Mouse (Mus musculus): ENCODE measurements around the gene Stk26.

The Stk26 gene

GRCm38 (mm10) chrX:50840847-50841560 is at the start of gene Stk26:
TSS of gene Stk26 (plus strand) at chrX:50841047.
- peak; percentile 69 to 73 for DNase-seq

GRCm38 (mm10) chrX:50793005-50793680 is 47.7 kb upstream of the Stk26 start:
- no peak for DNase-seq

- DNase-seq, result no peak
Measured at GRCm38 (mm10) chrX:50797798-50798197, 43.0 kb upstream of the Stk26 start.

DNA sequence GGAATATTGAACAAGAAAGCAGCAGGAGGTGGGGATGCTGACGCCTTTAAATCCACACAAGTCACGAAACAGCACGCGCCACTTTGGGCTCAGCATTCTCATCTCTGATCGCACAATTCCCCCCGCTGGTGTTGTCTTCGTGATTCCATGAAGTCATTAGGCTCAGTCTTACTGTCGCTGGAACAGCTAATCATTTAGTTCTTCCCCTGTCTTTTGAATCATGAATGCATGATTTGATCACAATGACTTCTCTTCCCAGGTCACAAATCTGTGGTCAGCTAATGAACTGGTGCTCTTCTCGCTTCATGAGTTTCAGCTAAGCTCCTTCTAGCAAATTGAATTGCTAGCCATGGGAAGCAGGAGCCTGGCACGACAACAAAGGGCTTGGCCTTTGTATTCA is 42.3 kb upstream of the Stk26 start:
- DNase-seq, result no peak

GRCm38 (mm10) chrX:50799656-50800188 is 41.1 kb upstream of the Stk26 start:
- no peak for DNase-seq

DNA sequence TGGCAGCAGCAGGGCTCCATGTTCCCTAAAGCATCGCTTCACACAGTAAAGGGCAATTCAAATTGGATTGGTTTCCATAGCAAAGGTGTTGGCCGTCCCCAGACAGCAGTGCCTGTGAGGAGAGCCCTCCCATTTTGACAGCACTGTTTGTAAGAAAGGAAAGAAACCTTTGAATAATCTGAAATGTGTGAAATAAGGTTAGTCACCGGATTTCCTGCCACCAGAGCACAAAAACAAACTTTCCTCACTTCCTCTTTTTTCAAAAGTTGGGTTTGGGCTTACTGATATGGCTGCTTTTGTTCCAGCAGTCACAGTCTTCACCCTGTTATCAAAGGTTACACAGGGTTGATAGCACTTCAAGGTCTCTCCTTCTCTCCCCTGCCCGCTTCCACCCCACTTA is 35.2 kb upstream of the Stk26 start:
- no peak for DNase-seq

DNA sequence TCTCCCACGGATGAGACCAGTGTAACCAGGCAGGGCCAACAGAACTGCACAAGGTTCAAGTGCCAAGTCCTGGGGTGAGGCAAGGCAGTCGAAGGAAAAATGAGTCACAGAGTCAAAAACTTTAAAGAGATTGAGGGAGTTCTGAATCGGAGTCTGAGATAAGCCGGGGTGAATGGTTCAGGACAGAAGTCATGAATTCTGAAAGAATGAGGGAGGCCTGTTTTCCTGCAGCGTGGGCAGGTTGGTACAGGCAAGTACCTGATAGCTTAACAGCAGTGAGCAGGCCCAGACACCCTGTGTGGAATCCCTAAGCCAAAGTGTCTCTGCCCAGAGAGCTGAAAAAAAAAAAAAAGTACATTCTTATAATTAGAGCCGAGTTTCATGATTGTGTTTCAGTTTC is 17.0 kb upstream of the Stk26 start:
- DNase-seq, result no peak

GRCm38 (mm10) chrX:50835592-50835991 is 5.3 kb upstream of the Stk26 start:
- no peak for DNase-seq

DNA sequence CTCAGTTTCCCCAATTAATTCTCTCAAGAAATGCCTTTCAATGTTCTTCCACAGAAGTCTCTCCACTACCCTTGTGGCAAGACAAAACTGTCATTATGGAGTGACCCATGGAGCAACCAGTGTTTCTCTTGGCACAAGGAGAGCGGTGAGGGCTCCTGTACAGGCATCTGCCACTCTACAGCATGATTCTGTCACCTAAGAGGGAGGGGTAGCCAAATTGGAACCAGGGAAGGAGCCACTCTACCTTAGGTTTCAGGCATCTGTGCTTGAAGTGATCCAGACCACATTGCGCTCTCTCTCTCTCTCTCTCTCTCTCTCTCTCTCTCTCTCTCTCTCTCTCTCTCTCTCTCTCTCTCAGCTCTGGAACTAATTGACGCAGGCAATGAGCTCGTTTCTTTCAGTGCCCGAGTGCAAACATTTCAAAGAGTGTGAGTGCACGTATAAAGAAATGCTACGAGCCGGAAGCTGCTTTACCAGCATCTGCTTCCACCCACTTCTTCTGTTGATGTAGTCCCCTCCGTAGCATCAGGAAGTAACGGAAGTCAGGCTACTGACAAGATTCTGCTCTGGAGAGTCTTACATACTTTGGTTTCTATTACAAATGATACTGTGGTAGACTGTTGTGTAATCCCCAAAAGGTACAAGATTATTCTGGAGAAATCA is 4.7 kb upstream of the Stk26 start:
- DNase-seq, result no peak

DNA sequence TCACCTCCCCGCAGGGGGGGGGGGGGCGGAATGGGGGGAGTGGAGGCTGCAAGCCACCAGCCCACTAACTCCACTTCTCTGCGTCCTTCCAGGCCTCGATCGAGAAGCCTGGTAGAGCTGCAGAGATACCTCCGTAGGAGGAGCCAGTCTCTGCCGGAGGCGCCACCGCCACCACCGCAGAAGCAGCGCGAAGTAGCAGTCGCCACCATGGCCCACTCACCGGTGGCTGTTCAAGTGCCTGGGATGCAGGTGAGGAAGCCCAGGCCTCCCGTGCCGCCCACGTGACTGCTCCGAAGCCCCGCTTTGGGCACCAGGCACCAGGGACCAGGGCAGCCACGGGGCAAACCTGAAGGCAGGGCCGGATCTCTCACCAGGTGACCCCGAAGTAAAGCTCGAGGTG is 740 bp downstream of the Stk26 start:
- peak in 1 of 2 experiments; percentile 17 for DNase-seq

GRCm38 (mm10) chrX:50842046-50842445 is 1.2 kb downstream of the Stk26 start:
- DNase-seq, result peak in 1 of 2 experiments; percentile 0

- no peak for DNase-seq
Measured at GRCm38 (mm10) chrX:50850428-50851184, 9.8 kb downstream of the Stk26 start.

DNA sequence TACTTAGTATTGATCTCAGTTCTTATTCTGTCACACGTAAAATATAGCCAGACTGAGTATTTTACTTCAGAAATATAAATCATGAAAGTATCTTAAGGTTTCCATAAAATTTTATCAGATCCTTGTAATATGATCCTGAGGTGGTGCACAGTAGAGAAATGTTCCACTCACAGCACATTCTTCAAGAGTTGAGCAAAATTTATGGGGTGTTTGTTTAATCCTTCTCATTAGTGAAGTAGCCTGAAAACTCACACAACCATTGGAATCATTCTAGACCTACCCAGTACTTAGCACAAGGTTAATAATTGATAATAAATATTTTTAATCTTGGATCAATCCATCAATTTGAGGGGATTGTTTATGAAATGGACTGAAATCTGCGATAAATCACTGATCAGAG is 22.9 kb downstream of the Stk26 start:
- DNase-seq, result no peak

DNA sequence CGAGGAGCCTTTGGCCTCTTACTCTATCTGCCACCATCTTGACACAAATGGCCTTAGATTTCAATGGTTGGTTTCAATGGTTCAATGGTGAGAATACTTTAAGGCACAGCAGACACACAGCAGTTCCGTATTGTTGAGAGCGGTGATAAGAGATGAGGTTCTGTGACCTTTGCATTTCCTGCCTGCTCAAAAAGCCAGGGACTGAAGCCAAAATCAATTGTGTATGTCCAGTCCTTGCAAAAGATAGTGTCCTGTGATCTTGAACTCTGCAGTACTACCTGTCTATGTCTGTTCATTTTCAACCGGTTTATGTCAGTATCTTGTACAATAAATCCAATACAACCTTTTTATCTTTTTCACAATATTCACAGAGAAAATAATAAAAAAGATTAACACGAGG is 23.9 kb downstream of the Stk26 start:
- DNase-seq, result no peak

GRCm38 (mm10) chrX:50874246-50875002 is 33.6 kb downstream of the Stk26 start:
- no peak for DNase-seq

GRCm38 (mm10) chrX:50887999-50888398 is 47.2 kb downstream of the Stk26 start:
- DNase-seq, result no peak

- no peak for DNase-seq
Measured at GRCm38 (mm10) chrX:50903497-50903896, 62.6 kb downstream of the Stk26 start.

DNA sequence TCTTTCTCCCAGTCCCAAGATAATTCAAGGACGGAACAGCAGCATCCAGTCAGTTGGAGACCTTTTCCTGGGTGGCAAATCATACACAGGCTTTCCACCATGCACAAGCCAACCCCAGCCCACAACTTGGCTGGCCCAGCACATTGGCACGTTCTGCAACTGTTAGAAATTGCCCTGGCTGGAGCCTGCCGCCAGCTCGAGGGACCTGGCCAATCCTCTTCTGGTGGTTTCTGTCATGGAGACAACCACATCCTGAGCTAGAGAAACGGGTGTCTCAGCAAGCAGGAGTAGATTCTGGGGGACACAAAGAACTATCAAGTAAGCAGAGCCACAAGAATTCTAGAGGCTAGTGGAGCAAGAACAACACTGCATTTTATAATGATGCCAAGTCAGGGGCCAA is 69.1 kb downstream of the Stk26 start:
- no peak for DNase-seq

DNA sequence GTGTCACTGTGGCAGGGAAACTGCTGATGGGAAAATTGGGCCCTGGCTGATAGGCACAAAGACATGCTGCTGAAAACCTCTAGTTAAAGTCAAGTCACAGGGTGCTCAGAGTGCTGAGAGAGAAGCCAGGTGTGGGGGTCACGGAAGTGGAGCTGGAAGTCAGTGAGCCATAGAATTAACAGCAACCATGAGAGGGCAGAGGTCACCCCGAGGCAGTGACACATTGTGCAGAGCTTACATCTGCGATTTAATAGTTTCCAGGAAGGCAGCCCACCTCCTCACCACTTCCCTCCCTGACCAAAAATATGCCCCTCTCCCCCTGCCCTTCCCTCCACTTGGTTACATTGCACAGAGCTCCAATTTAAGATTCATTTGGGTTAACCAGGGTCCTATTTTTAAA is 76.5 kb downstream of the Stk26 start:
- no peak for DNase-seq

GRCm38 (mm10) chrX:50918754-50919153 is 77.9 kb downstream of the Stk26 start:
- no peak for DNase-seq

DNA sequence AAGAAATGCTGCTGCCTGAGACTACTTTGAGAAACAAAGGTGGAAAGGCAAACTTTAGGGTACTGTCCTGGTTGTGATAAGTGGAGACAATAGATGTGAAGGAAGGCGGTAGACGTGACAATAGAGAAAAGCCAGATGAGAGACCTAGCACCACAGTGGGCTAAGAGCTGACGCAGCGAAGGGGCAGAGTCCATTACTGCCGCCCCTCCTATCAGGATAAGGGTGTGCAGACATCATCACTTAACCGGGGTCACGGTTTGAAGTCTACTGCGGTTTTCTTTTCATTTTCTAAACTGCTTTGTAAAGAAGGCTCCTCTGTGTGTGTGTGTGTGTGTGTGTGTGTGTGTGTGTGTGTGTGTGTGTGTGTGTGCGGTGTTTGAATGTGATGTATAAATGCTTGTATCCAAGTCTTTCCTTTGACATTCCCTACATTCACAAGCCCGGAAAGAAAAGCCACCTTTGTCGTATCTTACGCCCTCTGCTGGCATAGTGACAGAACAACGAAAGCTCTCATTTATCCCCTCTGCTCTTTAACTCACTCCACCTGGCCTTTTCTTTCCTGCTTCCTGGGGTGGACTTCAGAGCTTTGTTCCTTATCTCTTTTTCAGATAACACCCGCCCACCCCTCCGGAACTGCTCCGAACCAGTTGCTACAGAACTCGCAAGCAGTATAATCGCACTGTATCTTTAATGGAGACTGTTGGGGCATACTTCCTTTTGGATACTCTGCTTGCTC is 84.0 kb downstream of the Stk26 start:
- peak; percentile 3 to 23 for DNase-seq
